Mouse (Mus musculus) right cerebral cortex, postnatal 14 days (tissue): ENCODE data around the gene Pogz.

Source experiments
- DNase-seq: peaks from one replicate; pipeline ENCODE4 v3.0.0; 2022

Pogz gene

DNA sequence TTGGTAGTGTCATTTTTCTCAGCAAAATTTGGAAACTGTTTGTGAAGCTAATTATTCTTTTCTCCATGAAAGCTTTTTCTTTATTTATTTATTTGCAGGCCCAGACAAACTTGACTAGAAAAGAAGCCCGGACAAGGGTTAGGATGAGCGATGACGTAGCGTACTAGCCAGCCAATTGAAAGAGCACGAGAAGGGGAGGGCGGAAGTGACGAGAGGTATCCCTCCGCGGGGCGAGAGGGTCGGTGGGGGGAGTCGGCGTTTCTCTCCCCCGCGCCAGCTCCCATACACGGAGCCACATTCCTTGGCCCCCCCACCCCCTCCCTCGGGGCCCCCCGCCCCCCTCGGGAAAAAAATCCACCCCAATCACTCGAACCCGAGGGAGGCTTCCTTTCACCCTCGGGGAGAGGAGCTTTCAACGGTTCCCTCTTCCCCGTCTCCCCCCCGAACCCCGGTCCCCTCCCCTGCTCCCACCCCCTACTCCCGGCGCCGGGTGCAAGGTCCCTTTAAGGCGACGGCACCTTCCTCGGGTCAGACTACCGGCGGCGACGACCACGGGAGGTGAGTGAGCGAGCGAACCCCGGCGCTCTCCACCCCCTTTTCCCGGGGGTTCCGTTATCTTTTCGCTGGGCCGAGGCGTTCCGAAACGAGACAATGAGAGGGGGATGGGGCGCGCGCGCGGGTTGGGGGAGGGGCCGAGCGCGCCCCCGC, at the start of gene Pogz:
Gene Pogz (plus strand): TSS at position 385 of the 708 bp plus-strand sequence.
- peak; percentile 95 for DNase-seq

DNA sequence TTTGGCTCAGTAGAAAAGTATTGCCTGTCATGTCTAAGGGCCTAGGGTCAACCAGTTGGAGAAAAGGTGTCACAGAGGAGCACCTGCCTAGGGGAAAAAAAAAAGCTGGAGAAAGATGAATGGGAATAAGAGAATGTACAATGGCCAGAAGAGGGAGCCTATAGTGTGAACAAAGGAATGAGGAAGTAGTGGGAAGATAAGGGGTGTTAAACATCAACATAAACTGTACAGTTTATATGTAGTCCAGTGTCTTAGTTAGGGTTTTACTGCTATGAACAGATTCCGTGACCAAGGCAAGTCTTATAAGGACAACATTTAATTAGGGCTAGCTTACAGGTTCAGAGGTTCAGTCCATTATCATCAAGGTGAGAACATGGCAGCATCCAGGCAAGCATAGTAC, 48.3 kb upstream of the Pogz start:
- DNase-seq = no peak

GRCm38 (mm10) chr3:94789516-94789915, 47.9 kb upstream of the Pogz start:
- DNase-seq = peak; percentile 22

- DNase-seq = no peak
These were observed 45.1 kb upstream of the Pogz start for GRCm38 (mm10) chr3:94792258-94792657.

- no peak for DNase-seq
These were observed 43.7 kb upstream of the Pogz start for GRCm38 (mm10) chr3:94793672-94794071.

DNA sequence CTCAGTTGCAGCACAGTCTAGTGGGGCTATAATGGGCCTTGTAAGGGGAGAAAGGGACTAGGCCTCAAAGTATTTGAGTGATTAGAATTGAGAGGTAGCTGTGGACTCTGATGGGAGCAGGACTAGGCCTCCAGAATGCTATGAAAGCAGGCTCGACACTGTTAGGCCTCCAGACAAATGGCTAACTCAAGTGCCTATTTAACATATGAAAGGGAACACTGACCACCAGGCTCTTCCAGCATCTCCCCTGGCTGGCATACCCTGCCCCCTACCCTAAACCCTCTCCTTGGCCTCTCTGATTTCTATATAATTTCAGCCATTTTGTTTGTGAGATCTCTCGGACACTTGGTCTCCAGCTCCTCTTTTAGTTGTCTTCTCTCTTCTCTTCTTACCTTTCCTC, 43.0 kb upstream of the Pogz start:
- no peak for DNase-seq

DNA sequence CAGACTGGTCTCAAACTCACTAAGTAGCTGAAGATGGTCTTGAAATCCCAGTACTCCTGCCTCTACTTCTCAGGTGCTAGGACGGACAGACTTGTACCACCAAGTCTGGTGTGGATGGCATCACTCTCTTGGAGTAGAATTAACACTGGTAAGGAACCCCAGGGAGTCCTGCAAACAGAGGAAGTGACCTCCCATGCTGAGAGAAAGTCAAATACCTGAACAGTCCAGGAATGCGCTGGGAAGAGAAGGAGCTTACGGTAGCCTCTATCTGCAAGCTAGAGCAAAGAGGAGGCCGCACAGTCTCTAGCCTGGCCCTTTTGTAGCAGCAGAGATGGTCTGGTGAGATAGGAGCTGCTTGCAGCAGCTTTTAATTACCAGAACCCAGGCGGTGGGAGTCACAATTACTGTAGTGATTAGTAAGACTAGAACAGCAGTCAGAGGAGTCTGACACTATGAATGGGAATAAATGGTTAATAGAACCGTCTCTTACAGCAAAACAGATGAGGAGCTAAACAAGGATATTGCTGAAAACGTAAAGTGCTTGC, 41.7 kb upstream of the Pogz start:
- no peak for DNase-seq

- no peak for DNase-seq
These were observed 41.2 kb upstream of the Pogz start for GRCm38 (mm10) chr3:94796181-94796580.

- DNase-seq = no peak
These were observed 33.2 kb upstream of the Pogz start for GRCm38 (mm10) chr3:94804146-94804545.

GRCm38 (mm10) chr3:94804976-94805375, 32.4 kb upstream of the Pogz start:
- no peak for DNase-seq

DNA sequence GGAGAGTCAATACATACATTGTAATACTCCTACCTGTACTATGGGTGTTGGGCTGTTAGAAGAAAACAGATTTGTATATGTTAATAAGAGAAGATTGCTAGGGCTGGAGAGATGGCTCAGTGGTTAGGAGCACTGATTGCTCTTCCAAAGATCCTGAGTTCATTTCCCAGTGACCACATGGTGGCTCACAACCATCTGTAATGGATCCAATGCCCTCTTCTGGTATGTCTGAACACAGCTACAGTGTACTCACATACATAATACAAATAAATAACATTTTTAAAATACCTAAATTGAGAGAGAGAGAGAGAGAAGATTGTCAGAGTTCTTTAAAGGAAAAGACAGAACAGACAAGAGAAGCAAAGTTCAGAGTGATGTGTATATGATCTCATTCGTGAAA, 29.1 kb upstream of the Pogz start:
- no peak for DNase-seq

- peak; percentile 18 for DNase-seq
These were observed 25.7 kb upstream of the Pogz start for GRCm38 (mm10) chr3:94811628-94812027.

- no peak for DNase-seq
These were observed 23.7 kb upstream of the Pogz start for GRCm38 (mm10) chr3:94813651-94814050.

DNA sequence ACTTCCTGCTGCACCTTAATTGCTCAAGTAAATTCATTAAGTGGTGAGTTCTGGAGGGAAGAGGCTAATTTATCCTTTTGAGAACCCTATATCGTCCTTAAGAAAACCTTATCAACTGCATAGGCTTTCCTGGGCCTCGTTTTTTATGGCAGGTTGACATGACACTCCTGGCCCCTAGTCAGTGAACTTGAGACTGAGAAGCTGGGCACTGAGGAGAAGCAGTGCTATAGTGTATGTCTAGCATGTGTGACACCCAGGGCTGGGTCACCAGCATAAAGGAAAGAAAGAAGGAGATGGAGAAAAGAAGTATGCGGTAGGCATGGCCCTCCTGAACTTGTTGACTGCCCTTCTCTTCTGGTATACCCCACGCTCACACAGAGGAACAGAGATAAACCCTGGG, 23.3 kb upstream of the Pogz start:
- no peak for DNase-seq

DNA sequence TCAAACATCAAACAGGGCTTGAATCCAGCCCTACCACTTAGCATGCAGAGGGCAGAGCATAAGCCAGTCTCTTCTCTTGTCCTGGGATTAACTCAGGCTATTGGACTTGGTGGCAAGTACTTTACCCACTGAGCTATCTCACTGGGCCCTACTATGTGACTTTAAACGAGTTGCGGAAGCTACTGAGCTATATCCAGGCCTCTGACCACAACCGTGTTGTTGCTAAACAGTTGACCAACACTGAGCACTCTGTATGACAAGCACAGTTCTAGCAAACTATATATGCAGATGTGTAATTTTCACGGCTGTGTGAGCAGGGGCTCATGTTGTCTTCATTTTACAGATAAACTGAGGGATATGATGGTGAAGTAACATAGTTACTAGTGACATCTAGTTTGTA, 22.7 kb upstream of the Pogz start:
- DNase-seq = no peak

DNA sequence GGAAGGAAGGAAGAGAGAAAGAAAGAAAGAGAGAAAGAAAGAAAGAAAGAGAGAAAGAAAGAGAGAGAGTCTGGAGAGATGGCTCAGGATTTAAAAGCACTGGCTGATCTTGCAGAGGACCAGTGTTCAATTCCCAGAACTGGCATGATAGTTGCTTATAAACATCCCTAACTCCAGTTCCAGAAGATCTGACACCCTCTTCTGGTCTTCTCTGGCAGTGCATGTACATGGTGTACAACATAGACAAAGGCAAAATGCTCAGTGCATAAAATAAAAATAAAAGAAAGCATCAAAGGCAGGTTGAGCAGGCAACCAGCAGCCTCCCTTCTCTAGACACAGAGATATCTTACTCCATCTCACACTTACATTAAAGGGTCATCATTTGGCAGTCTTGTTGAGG, 21.8 kb upstream of the Pogz start:
- no peak for DNase-seq

DNA sequence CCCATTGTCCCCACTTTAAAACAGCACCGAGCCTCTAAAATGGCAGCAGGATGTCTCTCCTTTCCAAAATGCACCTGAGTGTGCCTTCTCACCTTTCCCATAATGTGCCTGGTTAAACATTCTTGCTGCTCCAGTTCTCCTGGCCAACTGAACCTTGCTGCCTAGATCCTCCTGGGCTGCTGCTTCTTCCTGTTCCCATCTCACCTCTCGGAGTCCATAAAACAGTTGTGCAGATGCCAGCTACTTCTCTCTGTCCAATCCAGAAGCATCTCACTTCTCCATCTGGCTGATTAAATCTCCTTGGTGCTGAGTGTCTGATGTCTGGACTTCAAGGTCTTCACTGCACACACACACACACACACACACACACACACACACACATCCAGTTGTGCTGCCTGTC, 19.6 kb upstream of the Pogz start:
- DNase-seq = no peak

- no peak for DNase-seq
These were observed 17.6 kb upstream of the Pogz start for GRCm38 (mm10) chr3:94819452-94820425.

- peak; percentile 21 for DNase-seq
These were observed 16.2 kb upstream of the Pogz start for GRCm38 (mm10) chr3:94821008-94821638.

GRCm38 (mm10) chr3:94822082-94822481, 15.3 kb upstream of the Pogz start:
- DNase-seq = no peak

- DNase-seq = no peak
These were observed 13.3 kb upstream of the Pogz start for GRCm38 (mm10) chr3:94824110-94824509.

DNA sequence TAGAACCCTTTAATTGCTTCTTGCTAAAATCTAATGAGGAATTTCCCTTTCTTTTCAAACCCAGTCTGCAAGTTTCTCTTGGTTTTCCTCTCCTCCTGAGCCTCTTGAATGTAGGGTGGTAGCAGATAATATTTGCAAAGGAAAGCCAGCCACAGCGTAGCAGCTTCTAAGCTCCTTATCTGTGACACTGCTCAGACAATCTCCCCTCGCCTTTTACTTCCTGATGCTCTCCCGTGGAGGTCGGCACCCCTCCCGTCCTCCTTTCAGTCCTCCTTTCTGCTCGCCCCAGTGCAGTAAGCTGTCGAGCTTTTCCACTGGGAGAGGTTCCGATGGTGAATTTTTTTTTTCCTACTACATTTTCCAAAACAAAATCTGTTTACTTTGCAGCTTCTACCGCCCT, 5.3 kb upstream of the Pogz start:
- no peak for DNase-seq

- DNase-seq = no peak
These were observed 4.7 kb upstream of the Pogz start for GRCm38 (mm10) chr3:94832701-94833100.
